Mouse (Mus musculus): ENCODE measurements at regions not wholly inside any gene's neighbourhood (a gene's known extent, or its start where the extent isn't known, plus 50 kb on each side); places are given as distances from the start of the nearest gene placed in this dataset.

DNA sequence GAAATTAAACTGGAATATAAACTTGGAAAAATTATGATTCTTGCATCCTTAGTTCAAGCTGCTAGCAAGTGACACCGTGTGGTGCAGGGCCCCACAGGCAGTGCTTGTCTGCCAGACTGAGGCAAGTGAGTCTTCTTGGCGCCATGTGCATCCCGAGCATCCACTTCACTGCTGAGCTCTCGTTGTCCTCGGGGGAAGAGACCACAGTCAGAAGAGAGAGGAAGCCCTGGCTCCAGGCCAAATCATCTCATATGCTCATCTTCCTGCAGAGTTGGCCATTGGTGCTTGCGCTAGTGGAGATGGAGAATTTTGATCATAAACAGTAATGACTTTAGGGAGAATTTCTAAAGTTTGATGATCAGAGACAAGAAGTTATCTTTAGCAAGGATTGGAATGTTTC, 177.0 kb upstream of the Plpp4 start:
- no peak for DNase-seq (ENCODE audit: low read depth in 1 of 2, low spot score in 2 of 2)
- Histone ChIP-seq H3K27me3 (ENCODE audit: control insufficient read depth, insufficient read depth, low read length) (no peaks in the 10 kb centered on the region), H3K4me3 (ENCODE audit: extremely low read depth, insufficient read depth, insufficient read length) (no peak overlapping the region), H3K4me1 (ENCODE audit: control insufficient read depth, insufficient read depth, insufficient read length) (no peaks in the 10 kb centered on the region), H3K27ac (ENCODE audit: insufficient read depth, low read length) (no peak overlapping the region), H3K36me3 (ENCODE audit: control insufficient read depth, insufficient read depth, low read length) (no peaks in the 10 kb centered on the region)
- 81% methylated on average over 6 of the region's 6 CpGs for WGBS
- TF ChIP-seq POLR2A (IDR thresholded peaks at IDR 0.05; ENCODE audit: low read depth, low read length) = no peak
- no peak for TF ChIP-seq CTCF (IDR thresholded peaks at IDR 0.05; ENCODE audit: extremely low read depth, insufficient read depth, insufficient read length, insufficient replicate concordance)

DNA sequence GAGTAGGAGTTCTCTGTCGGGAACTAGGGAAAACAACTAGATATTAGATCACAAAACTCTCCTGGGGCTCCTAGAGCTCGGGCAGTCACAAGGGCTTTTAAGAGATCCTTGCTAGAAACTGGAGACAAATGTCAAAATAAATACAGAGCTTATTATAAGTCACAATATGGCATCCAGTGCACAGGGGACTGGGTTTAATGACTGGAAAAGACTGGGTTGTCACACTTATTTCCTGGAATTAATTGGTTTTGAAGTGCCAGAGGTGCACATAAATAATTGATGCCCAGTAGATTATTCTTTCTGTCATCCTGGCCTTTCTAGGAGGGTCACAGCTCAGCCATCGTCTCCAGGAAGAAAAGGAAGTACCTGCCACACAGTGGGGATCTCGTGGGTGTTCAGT, 165.4 kb upstream of the Plpp4 start:
- 51% methylated on average over 4 of the region's 4 CpGs for WGBS
- Histone ChIP-seq H3K4me1 (ENCODE audit: control insufficient read depth, insufficient read depth, insufficient read length) (no peaks in the 10 kb centered on the region), H3K4me3 (ENCODE audit: extremely low read depth, insufficient read depth, insufficient read length) (no peak overlapping the region), H3K36me3 (ENCODE audit: control insufficient read depth, insufficient read depth, low read length) (no peaks in the 10 kb centered on the region), H3K27ac (ENCODE audit: insufficient read depth, low read length) (no peak overlapping the region), H3K27me3 (ENCODE audit: control insufficient read depth, insufficient read depth, low read length) (no peaks in the 10 kb centered on the region)
- TF ChIP-seq POLR2A (IDR thresholded peaks at IDR 0.05; ENCODE audit: low read depth, low read length) = no peak
- TF ChIP-seq CTCF (IDR thresholded peaks at IDR 0.05; ENCODE audit: extremely low read depth, insufficient read depth, insufficient read length, insufficient replicate concordance) = no peak
- no peak for DNase-seq (ENCODE audit: low read depth in 1 of 2, low spot score in 2 of 2)

DNA sequence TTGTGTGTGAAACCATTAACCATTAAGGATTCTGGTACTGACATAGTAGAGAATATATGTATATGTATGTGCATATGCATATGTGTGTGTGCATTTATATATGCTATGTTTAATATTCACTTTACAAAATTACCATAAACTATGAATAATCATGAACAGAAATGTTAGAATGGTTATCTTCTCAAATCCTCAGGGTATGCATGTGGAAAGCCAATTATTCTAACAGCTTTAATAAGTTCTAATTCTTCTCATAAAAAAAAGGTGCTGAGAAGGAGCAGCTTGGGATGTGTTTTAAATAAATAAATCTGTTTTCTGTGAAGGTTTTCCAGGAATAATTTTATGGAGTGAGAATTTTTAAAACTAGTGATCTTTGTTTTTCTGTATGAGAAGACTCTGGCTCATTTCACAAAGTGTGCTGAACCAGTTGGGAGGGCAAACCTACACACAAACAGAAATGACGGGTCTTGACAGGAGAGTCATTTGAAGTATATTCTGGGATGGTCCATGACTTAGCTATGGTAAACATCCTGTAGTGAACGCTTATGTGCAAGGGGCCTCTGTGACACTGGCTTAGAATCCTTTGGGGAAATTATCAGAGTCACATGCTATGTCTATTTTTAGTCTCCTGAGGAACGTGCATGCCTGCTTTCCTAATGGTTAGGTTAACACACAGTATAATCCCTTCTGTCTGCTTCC, 160.3 kb upstream of the Plpp4 start:
- no peak for TF ChIP-seq CTCF (IDR thresholded peaks at IDR 0.05; ENCODE audit: extremely low read depth, insufficient read depth, insufficient read length, insufficient replicate concordance)
- TF ChIP-seq POLR2A (IDR thresholded peaks at IDR 0.05; ENCODE audit: low read depth, low read length) = no peak
- Histone ChIP-seq H3K36me3 (ENCODE audit: control insufficient read depth, insufficient read depth, low read length) (no peaks in the 10 kb centered on the region), H3K27me3 (ENCODE audit: control insufficient read depth, insufficient read depth, low read length) (no peaks in the 10 kb centered on the region), H3K27ac (ENCODE audit: insufficient read depth, low read length) (no peak overlapping the region), H3K4me1 (ENCODE audit: control insufficient read depth, insufficient read depth, insufficient read length) (no peaks in the 10 kb centered on the region), H3K4me3 (ENCODE audit: extremely low read depth, insufficient read depth, insufficient read length) (no peak overlapping the region)
- WGBS = 44% methylated on average over 3 of the region's 3 CpGs
- no peak for DNase-seq (ENCODE audit: low read depth in 1 of 2, low spot score in 2 of 2)

DNA sequence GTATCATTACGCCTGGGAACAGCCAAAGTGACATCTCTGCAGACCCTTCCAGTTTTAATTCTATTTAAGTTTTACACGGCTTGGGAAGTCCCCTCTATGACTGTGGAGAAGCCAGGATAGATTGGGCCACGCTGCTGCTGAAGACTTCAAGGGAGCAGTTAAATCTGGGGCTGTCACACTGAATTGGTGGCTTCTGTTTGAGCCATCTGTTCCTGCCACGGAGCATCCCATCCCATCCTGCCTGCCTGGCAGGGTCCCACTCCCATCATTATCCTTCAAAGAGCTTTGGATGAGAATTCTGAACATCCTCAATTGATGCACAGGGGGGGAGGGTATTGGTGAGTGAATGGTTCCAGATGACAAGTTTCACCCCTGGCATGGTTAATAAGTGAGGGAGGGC, 154.4 kb upstream of the Plpp4 start:
- TF ChIP-seq POLR2A (IDR thresholded peaks at IDR 0.05; ENCODE audit: low read depth, low read length) (no peak), CTCF (IDR thresholded peaks at IDR 0.05; ENCODE audit: extremely low read depth, insufficient read depth, insufficient read length, insufficient replicate concordance) (no peak)
- Histone ChIP-seq H3K27ac (ENCODE audit: insufficient read depth, low read length) (no peak overlapping the region), H3K27me3 (ENCODE audit: control insufficient read depth, insufficient read depth, low read length) (no peaks in the 10 kb centered on the region), H3K4me1 (ENCODE audit: control insufficient read depth, insufficient read depth, insufficient read length) (no peaks in the 10 kb centered on the region), H3K36me3 (ENCODE audit: control insufficient read depth, insufficient read depth, low read length) (no peaks in the 10 kb centered on the region), H3K4me3 (ENCODE audit: extremely low read depth, insufficient read depth, insufficient read length) (no peak overlapping the region)
- WGBS = 72% methylated on average over 4 of the region's 4 CpGs
- DNase-seq (ENCODE audit: low read depth in 1 of 2, low spot score in 2 of 2) = no peak

DNA sequence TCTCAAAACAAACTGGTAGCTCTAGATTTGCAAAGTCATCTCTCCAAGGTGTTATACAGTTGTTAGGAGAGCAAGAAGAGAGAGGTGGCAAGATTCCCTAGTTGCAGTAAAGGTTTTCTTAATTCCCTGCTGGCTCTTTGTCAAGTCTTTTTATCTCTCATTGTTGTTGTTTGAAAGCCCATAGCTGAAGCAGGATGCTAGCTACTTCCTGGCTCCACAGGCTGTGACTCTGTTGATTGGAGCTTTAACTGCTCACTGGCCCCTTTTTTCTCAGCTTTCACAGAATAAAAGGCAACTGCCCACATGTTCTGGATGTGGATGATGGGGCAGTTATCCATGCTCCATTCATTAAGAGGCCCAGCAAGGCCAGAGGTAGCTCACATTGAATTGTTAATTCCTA, 122.7 kb upstream of the Plpp4 start:
- H3K27ac ChIP-seq (ENCODE audit: insufficient read depth, low read length) = no peak overlapping the region
- H3K4me1 ChIP-seq (ENCODE audit: control insufficient read depth, insufficient read depth, insufficient read length) = no peaks in the 10 kb centered on the region
- no peak overlapping the region for H3K4me3 ChIP-seq (ENCODE audit: extremely low read depth, insufficient read depth, insufficient read length)
- no peaks in the 10 kb centered on the region for H3K36me3 ChIP-seq (ENCODE audit: control insufficient read depth, insufficient read depth, low read length)
- no peak for DNase-seq (ENCODE audit: low read depth in 1 of 2, low spot score in 2 of 2)
- no peaks in the 10 kb centered on the region for H3K27me3 ChIP-seq (ENCODE audit: control insufficient read depth, insufficient read depth, low read length)
- TF ChIP-seq POLR2A (IDR thresholded peaks at IDR 0.05; ENCODE audit: low read depth, low read length) (no peak), CTCF (IDR thresholded peaks at IDR 0.05; ENCODE audit: extremely low read depth, insufficient read depth, insufficient read length, insufficient replicate concordance) (no peak)

DNA sequence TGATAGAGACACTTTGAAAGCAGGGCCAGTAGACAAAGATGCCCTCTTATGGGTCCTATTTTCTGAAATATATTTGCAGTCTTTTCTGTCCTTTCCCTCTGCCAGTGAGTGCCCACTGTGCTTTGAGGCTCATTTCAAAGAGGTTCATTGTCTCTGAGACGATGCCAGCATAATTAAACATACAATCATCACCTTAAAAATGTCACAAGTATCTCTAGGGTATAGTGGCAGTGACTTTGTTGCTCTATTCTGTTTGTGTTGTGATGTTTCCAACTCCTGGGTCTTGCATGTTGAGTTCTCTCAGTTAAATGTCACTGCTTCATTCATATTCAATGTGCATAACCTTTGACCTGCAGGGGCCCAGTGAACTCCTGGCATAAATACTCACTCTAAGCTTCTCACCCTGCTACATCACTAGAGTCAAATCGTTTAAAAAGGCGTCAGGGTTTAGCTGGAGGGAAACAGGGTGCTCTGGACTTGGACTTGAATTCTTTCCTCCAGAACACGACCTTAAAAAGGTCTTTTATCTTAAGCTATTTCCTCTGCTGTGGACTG, 122.1 kb upstream of the Plpp4 start:
- WGBS = 41% methylated on average over 4 of the region's 4 CpGs
- H3K27me3 ChIP-seq (ENCODE audit: control insufficient read depth, insufficient read depth, low read length) = no peaks in the 10 kb centered on the region
- no peaks in the 10 kb centered on the region for H3K36me3 ChIP-seq (ENCODE audit: control insufficient read depth, insufficient read depth, low read length)
- TF ChIP-seq POLR2A (IDR thresholded peaks at IDR 0.05; ENCODE audit: low read depth, low read length) (no peak), CTCF (IDR thresholded peaks at IDR 0.05; ENCODE audit: extremely low read depth, insufficient read depth, insufficient read length, insufficient replicate concordance) (no peak)
- H3K4me1 ChIP-seq (ENCODE audit: control insufficient read depth, insufficient read depth, insufficient read length) = no peaks in the 10 kb centered on the region
- no peak overlapping the region for H3K27ac ChIP-seq (ENCODE audit: insufficient read depth, low read length)
- DNase-seq (ENCODE audit: low read depth in 1 of 2, low spot score in 2 of 2) = no peak
- no peak overlapping the region for H3K4me3 ChIP-seq (ENCODE audit: extremely low read depth, insufficient read depth, insufficient read length)

DNA sequence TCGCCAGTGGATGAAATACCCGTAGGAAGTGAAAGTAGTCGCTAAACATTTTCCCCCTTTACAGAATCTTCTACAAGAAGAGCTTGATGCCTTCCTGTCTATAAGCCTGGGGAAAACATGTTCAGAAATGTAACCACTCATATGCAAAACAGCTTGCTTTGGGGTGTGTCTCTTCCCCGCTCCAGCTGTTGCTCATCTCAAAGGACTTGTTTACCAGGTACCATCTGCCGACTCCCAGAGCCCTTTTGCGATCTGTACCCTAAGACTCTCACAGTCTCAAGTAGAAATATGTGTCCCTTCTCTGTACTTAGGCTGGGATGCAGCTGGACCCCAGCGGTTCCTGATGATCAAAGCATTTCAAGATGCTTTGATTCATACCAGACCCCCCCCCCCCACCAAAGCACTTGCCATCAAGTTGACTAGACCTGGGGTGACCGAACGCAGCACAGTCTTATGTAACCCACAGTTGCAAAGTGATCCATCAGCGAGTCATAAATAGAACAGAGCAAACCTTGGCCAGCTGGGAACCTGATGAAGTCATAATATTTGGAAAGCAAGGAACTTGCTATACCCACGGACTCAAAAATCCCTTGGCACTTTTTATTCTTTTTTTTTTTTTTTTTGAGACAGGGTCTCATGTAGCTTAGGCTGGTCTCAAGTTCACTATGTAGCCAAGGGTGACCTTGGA, 119.4 kb upstream of the Plpp4 start:
- no peak overlapping the region for H3K4me3 ChIP-seq (ENCODE audit: extremely low read depth, insufficient read depth, insufficient read length)
- H3K27me3 ChIP-seq (ENCODE audit: control insufficient read depth, insufficient read depth, low read length) = no peaks in the 10 kb centered on the region
- WGBS = 89% methylated on average over 11 of the region's 11 CpGs
- H3K27ac ChIP-seq (ENCODE audit: insufficient read depth, low read length) = no peak overlapping the region
- TF ChIP-seq POLR2A (IDR thresholded peaks at IDR 0.05; ENCODE audit: low read depth, low read length) (no peak), CTCF (IDR thresholded peaks at IDR 0.05; ENCODE audit: extremely low read depth, insufficient read depth, insufficient read length, insufficient replicate concordance) (no peak)
- no peaks in the 10 kb centered on the region for H3K4me1 ChIP-seq (ENCODE audit: control insufficient read depth, insufficient read depth, insufficient read length)
- no peaks in the 10 kb centered on the region for H3K36me3 ChIP-seq (ENCODE audit: control insufficient read depth, insufficient read depth, low read length)
- DNase-seq (ENCODE audit: low read depth in 1 of 2, low spot score in 2 of 2) = no peak
